Mouse (Mus musculus) limb, embryonic 10.5 days (tissue): ENCODE data around the gene Krtap9-5. TPM values are rescaled to one million over a fixed set of nuclear protein-coding genes. Genes with fewer than 3 reads are reported as not detected.

ENCODE experiments used
- DNase-seq: peaks from one replicate; pipeline ENCODE4 v3.0.0-alpha.2; 2017; ENCODE audit warnings: low spot score
- H3K27ac ChIP-seq: fragments of 300-500 bp; sonication (generic); 2 replicates; pipeline ENCODE4 v1.5.1; 2016; ENCODE audit warnings: mild to moderate bottlenecking
- H3K27me3 ChIP-seq: fragments of 300-500 bp; sonication (generic); 2 replicates; pipeline ENCODE4 v1.6.1; 2016; ENCODE audit warnings: low read depth, mild to moderate bottlenecking; ENCODE audit not compliant: poor library complexity, severe bottlenecking
- H3K36me3 ChIP-seq: fragments of 300-500 bp; sonication (generic); 2 replicates; pipeline ENCODE4 v1.6.1; 2016; ENCODE audit warnings: mild to moderate bottlenecking, moderate library complexity
- H3K4me1 ChIP-seq: fragments of 300-500 bp; sonication (generic); 2 replicates; pipeline ENCODE4 v1.6.1; 2016
- H3K4me3 ChIP-seq: fragments of 300-500 bp; sonication (generic); 2 replicates; pipeline ENCODE4 v1.5.1; 2016; ENCODE audit warnings: mild to moderate bottlenecking, moderate library complexity
- H3K9me3 ChIP-seq: fragments of 300-500 bp; sonication (generic); replicated peaks from 2 replicates; pipeline ENCODE4 v1.6.1; 2016; ENCODE audit warnings: mild to moderate bottlenecking
- WGBS: fragments of 180-500 bp; shearing (Covaris S2); methylation state at CpG from one replicate; pipeline ENCODE4 v1.1.7; 2016; 5-methylcytosine and 5-hydroxymethylcytosine counted together
- polyA plus RNA-seq: library from polyadenylated mRNA; unstranded; fragments of >200 nt; fragmentation: Nextera tagmentation; extraction: Ambion mirVana; gene quantifications from 2 replicates; pipeline ENCODE4 v1.2.1, GENCODE M21; 2016

Gene Krtap9-5
- not detected in 2 replicates for polyA plus RNA-seq

DNA sequence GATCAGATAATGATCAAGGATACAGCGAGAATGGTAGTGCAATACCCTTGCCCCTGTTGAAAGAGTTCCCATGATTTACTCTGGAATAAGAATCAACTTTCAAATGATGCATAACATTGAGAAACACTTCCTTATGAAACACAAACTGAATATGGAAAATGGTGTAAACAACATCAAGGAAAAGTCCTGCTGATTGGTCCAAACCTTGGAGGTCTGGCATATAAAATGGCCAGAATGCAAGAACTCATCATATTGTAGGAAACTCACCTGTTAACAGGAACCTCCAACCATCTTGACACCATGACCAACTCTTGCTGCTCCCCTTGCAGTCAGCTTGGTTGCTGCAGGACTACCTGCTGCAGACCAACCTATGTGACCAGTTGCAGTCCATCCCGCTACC is at the start of gene Krtap9-5:
Gene Krtap9-5 (plus strand): TSS at position 301 of the 400 bp plus-strand sequence.
- DNase-seq, result no peak
- H3K4me1 ChIP-seq, result no peaks in the 10 kb centered on the region
- no peaks in the 10 kb centered on the region for H3K36me3 ChIP-seq
- no peak within 1 kb of the TSS for H3K27ac ChIP-seq
- H3K9me3 ChIP-seq, result no peaks in the 10 kb centered on the region
- WGBS, result 90% methylated on average over 2 of the region's 2 CpGs
- no peaks in the 10 kb centered on the region for H3K27me3 ChIP-seq
- no peak within 1 kb of the TSS for H3K4me3 ChIP-seq

DNA sequence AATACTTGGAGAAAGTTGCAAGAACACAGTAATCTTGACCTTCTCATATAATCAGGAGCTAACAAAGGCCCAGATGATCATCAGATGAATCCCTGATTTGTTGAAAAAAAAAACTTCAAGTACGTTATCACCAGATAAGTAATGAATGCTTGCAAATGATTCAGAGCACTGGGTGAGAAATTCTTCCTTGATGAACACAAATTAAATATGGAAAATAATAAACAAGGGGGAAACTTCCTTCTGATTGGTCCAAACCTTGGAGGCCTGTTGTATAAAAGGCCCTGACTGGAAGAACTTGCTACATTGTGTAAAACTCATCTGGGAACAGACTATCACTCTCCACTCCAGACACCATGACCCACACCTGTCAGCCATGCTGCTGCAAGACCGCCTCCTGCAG is 40.7 kb upstream of the Krtap9-5 start, which contains the start of gene Krtap31-1:
Gene Krtap31-1 (plus strand): TSS at position 301 of the 400 bp plus-strand sequence.
- Histone ChIP-seq H3K4me1 (no peaks in the 10 kb centered on the region), H3K36me3 (no peaks in the 10 kb centered on the region), H3K4me3 (no peak within 1 kb of the TSS), H3K9me3 (no peaks in the 10 kb centered on the region), H3K27ac (no peak within 1 kb of the TSS), H3K27me3 (no peaks in the 10 kb centered on the region)
- 87% methylated on average over 2 of the region's 2 CpGs for WGBS
- no peak for DNase-seq

DNA sequence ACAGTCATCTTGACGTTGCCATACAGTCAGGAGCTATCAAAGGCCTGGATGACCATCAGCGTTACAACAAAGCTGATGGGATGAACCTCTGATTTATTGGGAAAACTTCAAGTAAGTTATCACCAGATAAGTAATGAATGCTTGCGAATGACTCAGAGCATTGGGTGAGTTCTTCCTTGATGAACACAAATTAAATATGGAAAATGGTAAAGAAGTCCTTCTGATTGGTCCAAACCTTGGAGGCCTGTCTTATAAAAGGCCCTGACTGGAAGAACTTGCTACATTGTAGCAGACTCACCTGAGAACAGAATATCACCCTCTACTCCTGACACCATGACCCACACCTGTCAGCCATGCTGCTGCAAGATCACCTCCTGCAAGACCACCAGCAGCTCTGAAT is 33.8 kb upstream of the Krtap9-5 start, which contains the start of gene Gm11565:
Gene Gm11565 (plus strand): TSS at position 301 of the 400 bp plus-strand sequence.
- Histone ChIP-seq H3K4me1 (no peaks in the 10 kb centered on the region), H3K36me3 (no peaks in the 10 kb centered on the region), H3K9me3 (no peaks in the 10 kb centered on the region), H3K27ac (no peak within 1 kb of the TSS), H3K4me3 (no peak within 1 kb of the TSS), H3K27me3 (no peaks in the 10 kb centered on the region)
- DNase-seq, result no peak
- 89% methylated on average over 3 of the region's 3 CpGs for WGBS

DNA sequence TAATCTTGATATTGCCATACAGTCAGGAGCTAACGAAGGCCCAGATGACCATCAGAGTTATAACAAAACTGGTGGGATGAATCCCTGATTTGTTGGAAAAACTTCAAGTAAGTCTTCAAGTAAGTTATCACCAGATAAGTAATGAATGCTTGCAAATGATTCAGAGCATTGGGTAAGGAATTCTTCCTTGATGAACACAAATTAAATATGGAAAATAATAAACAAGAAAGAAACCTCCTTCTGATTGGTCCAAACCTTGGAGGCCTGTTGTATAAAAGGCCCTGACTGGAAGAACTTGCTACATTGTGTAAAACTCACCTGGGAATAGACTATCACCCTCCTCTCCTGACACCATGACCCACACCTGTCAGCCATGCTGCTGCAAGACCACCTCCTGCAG is 12.3 kb upstream of the Krtap9-5 start, which contains the start of gene Krtap31-2:
Gene Krtap31-2 (plus strand): TSS at position 301 of the 400 bp plus-strand sequence.
- no peak within 1 kb of the TSS for H3K27ac ChIP-seq
- no peaks in the 10 kb centered on the region for H3K27me3 ChIP-seq
- DNase-seq, result no peak
- no peak within 1 kb of the TSS for H3K4me3 ChIP-seq
- H3K4me1 ChIP-seq, result no peaks in the 10 kb centered on the region
- H3K36me3 ChIP-seq, result no peaks in the 10 kb centered on the region
- WGBS, result 88% methylated on average over 1 of the region's 1 CpGs
- H3K9me3 ChIP-seq, result no peaks in the 10 kb centered on the region

DNA sequence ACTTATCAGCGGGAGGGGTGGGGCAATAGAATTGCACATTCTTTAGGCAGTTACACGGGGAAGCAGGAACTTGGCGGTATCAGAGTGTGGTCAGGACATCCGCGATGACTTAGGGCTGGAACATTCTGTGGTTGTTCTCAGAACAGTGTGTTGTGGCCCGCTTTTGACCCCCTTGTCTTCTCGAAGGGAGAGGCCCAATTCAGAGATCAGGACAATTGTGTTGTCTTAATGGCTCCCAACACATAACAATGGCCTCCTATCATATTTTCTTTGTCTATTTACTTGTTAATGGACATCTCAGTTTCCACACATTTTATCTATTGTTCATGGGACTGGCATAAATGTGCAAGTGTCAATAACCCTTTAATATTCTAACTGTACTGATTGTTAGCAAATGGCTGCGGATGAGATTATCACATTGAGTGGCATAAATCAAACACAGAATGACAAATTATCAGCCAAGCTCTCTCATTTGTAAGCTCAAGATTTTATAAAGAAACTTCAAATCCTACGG is 10.5 kb upstream of the Krtap9-5 start:
- H3K27ac ChIP-seq, result no peak overlapping the region
- no peaks in the 10 kb centered on the region for H3K4me1 ChIP-seq
- 89% methylated on average over 9 of the region's 9 CpGs for WGBS
- no peaks in the 10 kb centered on the region for H3K27me3 ChIP-seq
- H3K9me3 ChIP-seq, result no peaks in the 10 kb centered on the region
- no peak for DNase-seq
- H3K4me3 ChIP-seq, result no peak overlapping the region
- no peaks in the 10 kb centered on the region for H3K36me3 ChIP-seq

DNA sequence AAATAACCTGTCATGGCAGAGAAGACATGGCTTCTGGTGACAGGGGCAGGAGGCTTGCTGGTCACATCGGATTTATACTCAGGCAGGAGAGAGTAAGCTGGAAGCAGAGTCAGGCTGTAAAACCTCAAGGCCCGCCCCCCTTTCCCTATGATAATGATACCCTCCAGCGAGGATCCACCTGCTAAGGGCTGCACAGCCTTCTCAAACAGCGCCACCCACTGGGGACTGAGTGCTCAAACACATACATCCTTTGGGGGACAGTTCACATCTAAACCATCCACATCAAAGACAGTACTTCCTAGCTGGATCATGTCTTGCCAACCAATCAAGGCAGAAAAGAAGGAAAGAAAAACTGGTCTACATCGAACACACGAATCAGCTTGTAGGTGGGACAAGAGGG is 15.9 kb downstream of the Krtap9-5 start:
- Histone ChIP-seq H3K27ac (no peak overlapping the region), H3K36me3 (no peaks in the 10 kb centered on the region), H3K27me3 (no peaks in the 10 kb centered on the region), H3K4me1 (no peaks in the 10 kb centered on the region), H3K4me3 (no peak overlapping the region), H3K9me3 (no peaks in the 10 kb centered on the region)
- no peak for DNase-seq
- 58% methylated on average over 6 of the region's 6 CpGs for WGBS

DNA sequence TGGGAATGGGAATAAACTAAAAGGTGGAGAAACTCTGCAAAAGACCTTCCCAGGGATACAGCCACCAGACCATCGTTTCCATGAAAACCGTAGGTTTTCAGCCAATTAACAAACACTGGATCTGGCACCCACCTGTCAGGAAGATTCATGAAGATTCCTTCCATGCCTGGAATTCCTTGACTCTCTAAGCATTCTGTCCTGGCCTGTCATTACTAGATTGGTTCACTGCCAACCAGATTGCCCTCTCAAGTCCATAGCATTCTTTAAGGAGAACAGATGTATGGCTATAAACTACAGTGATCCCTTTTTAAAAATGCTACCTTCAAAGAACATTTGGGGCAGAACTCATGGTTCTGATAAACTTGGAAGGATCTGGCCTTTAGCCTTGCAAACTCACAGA is 17.7 kb downstream of the Krtap9-5 start:
- 26% methylated on average over 2 of the region's 2 CpGs for WGBS
- no peak overlapping the region for H3K27ac ChIP-seq
- no peaks in the 10 kb centered on the region for H3K27me3 ChIP-seq
- H3K4me3 ChIP-seq, result no peak overlapping the region
- no peaks in the 10 kb centered on the region for H3K36me3 ChIP-seq
- no peaks in the 10 kb centered on the region for H3K4me1 ChIP-seq
- H3K9me3 ChIP-seq, result no peaks in the 10 kb centered on the region
- DNase-seq, result no peak

DNA sequence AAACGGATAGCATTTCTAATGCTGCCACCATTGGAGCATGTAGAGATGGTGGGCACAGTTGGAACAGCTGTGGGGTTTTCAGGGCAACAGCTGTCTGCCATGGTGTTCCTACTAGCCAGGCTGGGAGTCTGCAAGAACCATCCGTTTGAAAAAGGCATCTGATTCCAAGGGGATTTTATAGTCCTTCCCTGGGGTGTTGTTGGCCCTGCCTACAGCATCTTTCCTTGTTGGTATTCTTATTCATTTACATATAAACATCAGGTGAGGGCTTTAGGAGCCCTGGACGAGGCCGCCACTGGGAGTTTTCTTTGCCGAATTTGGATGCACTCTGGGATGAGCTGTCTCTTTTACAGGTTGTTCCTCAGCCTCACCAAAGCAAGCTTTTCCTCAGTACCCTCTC is 30.7 kb downstream of the Krtap9-5 start, which contains the start of gene Krtap29-1:
Gene Krtap29-1 (minus strand): TSS at position 101 of the 400 bp plus-strand sequence.
- H3K9me3 ChIP-seq, result no peaks in the 10 kb centered on the region
- WGBS, result 68% methylated on average over 5 of the region's 5 CpGs
- no peaks in the 10 kb centered on the region for H3K27me3 ChIP-seq
- no peaks in the 10 kb centered on the region for H3K4me1 ChIP-seq
- H3K4me3 ChIP-seq, result no peak within 1 kb of the TSS
- H3K36me3 ChIP-seq, result no peaks in the 10 kb centered on the region
- DNase-seq, result no peak
- no peak within 1 kb of the TSS for H3K27ac ChIP-seq

DNA sequence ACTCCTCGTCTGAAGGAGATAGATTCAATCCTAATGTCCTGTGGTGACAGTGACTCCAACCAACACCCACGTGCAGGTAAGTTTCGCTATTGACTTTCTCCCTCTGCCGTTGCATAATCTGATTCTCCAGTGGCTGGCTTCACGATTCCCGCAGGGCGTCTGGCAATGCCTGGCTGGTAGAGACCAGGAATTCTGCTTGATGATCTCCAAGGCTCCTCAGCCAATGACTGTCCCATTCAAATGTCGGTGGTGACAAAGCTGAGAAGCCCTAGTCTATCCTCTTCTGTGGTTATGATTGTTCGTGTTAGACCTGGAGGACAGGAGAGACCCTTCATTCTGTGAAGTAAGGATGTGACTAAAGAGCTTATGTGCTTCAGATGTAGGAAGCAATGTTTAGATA is 34.5 kb downstream of the Krtap9-5 start:
- H3K27ac ChIP-seq, result no peak overlapping the region
- 91% methylated on average over 9 of the region's 9 CpGs for WGBS
- no peaks in the 10 kb centered on the region for H3K36me3 ChIP-seq
- H3K4me3 ChIP-seq, result no peak overlapping the region
- 0 out of 2 replicates have a peak, but pooled peaks cover 6% of the 10 kb centered on the region for H3K4me1 ChIP-seq
- no peaks in the 10 kb centered on the region for H3K27me3 ChIP-seq
- H3K9me3 ChIP-seq, result no peaks in the 10 kb centered on the region
- DNase-seq, result no peak

DNA sequence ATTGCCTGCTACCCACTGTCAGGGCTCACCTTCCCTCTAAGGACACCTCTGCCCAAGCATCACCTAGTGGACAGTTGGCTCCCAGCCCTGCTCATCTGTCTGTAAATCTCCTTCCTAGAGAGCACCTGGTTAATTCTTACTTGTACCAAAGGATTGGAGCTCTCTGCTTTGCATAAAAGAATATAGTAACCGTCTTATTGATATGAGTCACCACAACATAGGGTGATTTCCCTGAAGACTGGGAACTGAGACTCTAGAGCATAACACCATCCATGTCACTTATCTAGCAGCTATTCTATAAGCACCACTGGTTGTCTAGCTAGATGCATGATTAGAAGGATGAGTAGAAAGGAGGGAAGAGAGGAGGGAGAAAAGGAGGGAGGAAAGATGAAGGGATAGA is 35.2 kb downstream of the Krtap9-5 start:
- Histone ChIP-seq H3K36me3 (no peaks in the 10 kb centered on the region), H3K4me1 (0 out of 2 replicates have a peak, but pooled peaks cover 6% of the 10 kb centered on the region), H3K9me3 (no peaks in the 10 kb centered on the region), H3K4me3 (no peak overlapping the region), H3K27ac (no peak overlapping the region), H3K27me3 (no peaks in the 10 kb centered on the region)
- 95% methylated on average over 1 of the region's 1 CpGs for WGBS
- no peak for DNase-seq

DNA sequence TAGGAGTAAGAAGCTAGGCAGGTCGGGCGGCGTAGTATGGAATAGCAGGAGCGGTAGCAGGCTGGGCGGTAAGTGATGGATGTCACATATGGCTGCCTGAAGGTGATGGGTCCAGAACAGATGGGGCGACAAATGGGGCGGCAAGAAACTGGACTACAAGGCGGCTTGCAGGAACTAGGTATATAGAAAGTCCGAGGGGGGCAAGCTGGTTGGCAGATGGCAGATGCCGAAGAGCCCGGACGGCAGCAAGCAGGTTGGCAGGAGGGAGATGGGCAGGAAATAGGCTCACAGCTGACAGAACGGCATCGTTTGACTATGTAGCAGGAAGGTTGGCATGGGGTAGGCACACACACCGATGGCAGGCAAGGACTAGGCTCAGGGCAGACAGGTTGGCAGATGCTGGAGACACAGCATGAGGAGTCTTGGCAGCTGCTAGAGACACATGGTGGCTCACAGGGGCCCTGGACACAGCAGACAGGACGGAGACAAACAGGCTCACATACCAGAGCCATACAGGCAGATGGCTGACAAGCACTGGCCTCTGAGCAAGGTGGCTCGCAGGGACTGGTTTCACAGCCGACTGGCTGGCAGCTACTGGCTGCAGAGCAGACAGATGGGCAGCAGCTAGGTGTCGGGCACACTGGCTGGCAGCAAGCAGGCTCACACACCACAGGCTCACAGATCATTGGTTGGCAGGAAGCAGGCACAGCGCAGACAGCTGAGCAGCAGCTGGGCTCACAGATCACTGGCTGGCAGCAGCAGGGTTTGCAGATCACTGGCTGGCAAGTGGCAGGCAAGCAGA is 37.2 kb downstream of the Krtap9-5 start:
- 0 out of 2 replicates have a peak, but pooled peaks cover 6% of the 10 kb centered on the region for H3K4me1 ChIP-seq
- no peak for DNase-seq
- H3K27ac ChIP-seq, result no peak overlapping the region
- H3K36me3 ChIP-seq, result no peaks in the 10 kb centered on the region
- 85% methylated on average over 20 of the region's 20 CpGs for WGBS
- no peak overlapping the region for H3K4me3 ChIP-seq
- no peaks in the 10 kb centered on the region for H3K27me3 ChIP-seq
- no peaks in the 10 kb centered on the region for H3K9me3 ChIP-seq

DNA sequence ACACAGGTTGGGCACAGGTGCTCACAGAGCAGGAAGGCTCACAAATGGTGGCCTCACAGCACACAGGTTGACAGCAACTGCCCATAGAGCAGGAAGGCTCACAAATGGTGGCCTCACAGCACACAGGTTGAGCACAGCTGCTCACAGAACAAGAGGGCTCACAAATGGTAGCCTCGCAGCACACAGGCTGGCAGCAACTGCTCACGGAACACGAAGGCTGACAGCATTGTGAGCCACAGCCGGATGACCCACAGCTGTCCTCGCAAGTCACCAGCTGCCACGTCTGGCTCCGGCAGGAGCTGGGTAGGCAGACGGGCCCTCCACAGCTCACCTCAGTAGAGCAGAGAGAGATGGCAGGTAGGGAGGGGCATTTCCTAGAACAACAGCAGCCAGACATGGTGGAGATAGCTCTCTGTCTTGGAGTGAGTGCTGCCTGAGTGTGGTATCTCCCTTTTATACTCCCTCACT is 37.9 kb downstream of the Krtap9-5 start, which contains the start of gene Krtap16-1:
Gene Krtap16-1 (minus strand): TSS at position 418 of the 468 bp plus-strand sequence.
- Histone ChIP-seq H3K9me3 (no peaks in the 10 kb centered on the region), H3K4me3 (no peak within 1 kb of the TSS), H3K4me1 (0 out of 2 replicates have a peak, but pooled peaks cover 6% of the 10 kb centered on the region), H3K27ac (no peak within 1 kb of the TSS), H3K36me3 (no peaks in the 10 kb centered on the region), H3K27me3 (no peaks in the 10 kb centered on the region)
- DNase-seq, result no peak
- WGBS, result 79% methylated on average over 8 of the region's 8 CpGs

DNA sequence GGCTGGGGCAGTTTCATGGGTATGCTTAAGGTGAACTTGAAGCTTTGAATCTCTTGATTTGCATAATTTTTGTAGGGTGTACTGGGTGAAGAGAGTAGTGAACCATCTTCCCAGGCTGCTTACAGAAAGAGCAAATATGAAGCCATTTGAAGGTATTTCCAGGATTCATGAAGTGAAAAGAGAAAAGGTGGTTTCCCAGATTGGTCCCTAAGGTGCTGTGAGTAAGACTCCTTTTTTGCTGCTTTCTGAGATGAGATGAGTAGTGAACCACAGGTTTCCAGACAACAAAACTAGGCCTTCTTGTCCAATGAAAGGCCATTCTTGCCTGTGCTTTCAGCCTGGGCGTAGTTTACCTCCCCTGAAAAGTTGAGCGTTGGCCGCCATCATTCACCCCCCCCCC is 40.3 kb downstream of the Krtap9-5 start:
- H3K4me1 ChIP-seq, result peaks cover 9% of the 10 kb centered on the region
- peaks cover 12% of the 10 kb centered on the region for H3K27me3 ChIP-seq
- no peak overlapping the region for H3K27ac ChIP-seq
- DNase-seq, result no peak
- 98% methylated on average over 3 of the region's 3 CpGs for WGBS
- no peak overlapping the region for H3K4me3 ChIP-seq
- H3K9me3 ChIP-seq, result no peaks in the 10 kb centered on the region
- no peaks in the 10 kb centered on the region for H3K36me3 ChIP-seq
